ENCODE assay signal across 1 mouse cellular context in the genomic region with DNA sequence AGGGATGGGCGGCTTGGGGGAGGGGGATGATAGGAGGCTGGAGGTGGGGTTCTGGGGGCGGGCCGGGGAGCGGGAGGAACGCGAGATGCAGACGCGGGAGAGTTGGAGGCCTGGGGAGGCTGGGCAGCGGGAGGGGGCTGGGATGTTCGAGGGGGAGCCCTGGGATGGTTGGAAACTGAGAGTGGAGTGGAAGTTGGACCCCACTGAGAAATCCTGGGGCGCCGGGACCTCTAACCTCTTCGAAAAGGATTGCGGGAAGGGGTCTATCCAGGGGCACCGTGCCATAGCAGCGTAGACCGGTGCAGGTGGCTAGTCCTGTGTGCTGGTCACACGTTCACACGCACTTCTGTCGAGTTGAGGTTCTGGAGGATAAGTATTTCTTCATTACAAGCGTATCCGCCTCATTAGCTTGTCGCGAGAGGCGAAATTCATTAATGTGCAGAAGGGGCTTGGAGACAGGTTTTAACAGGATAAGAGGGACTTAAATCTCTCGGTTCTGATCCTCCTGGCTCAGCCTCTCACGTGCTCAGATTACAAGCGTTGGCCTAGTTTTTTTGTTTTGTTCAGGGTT.
TF ChIP-seq lines count a peak whose summit lies in the region.

No protein-coding gene starts in this region.

TF ChIP-seq in CH12.LX, 34 proteins besides CTCF, POLR2A, EP300 and RAD21 (continued from another document):
- 0 out of 2 replicates have a peak, but pooled peaks have one; percentile 6 for TF ChIP-seq CHD2 (IDR thresholded peaks at IDR 0.05; ENCODE audit: low read length)
TF ChIP-seq in CH12.LX: peak in this region for 3.
